Mouse (Mus musculus): Measurements from ENCODE around the gene Fastk. TPM values are rescaled to one million over a fixed set of nuclear protein-coding genes. Genes with fewer than 3 reads are reported as not detected.
A peak's percentile ranks its signal among the peaks of the same experiment; 100 is the strongest.

The Fastk gene
- 93.4 and 94.4 TPM in 2 replicates for polyA plus RNA-seq (2015; fragmentation: Nextera tagmentation; extraction: Ambion mirVana)

- Histone ChIP-seq H3K9ac (ENCODE audit: low read length) (peak within 1 kb of the TSS; percentile 94), H3K36me3 (ENCODE audit: control insufficient read depth, insufficient read depth, low read length) (peaks cover 15% of the 10 kb centered on the region; the same call in 1 of the 2 replicates), H3K4me1 (ENCODE audit: control insufficient read depth, insufficient read depth, low read length) (peaks cover 22% of the 10 kb centered on the region), H3K9me3 (replicated peaks; ENCODE audit: control insufficient read depth, low read length) (no peaks in the 10 kb centered on the region), H3K4me2 (ENCODE audit: low read depth, low read length) (peak within 1 kb of the TSS; percentile 72), H3K27me3 (ENCODE audit: control insufficient read depth, insufficient read depth, low read length) (no peaks in the 10 kb centered on the region), H3K27ac (ENCODE audit: low read length) (peak within 1 kb of the TSS; percentile 90), H3K4me3 (replicated peaks; ENCODE audit: low read length) (peak within 1 kb of the TSS; percentile 94)
- ATAC-seq (ENCODE audit: insufficient read depth, low FRiP score): peak; percentile 87
- WGBS: under 1% methylated on average over 60 of the region's 60 CpGs
Measured at GRCm38 (mm10) chr5:24444746-24445427, at the start of gene Fastk. Fastk (minus strand) TSS chr5:24445287.

- H3K4me1 ChIP-seq (ENCODE audit: control insufficient read depth, insufficient read depth, low read length): no peaks in the 10 kb centered on the region
- H3K4me2 ChIP-seq (ENCODE audit: low read depth, low read length): no peak overlapping the region
- no peaks in the 10 kb centered on the region for H3K27me3 ChIP-seq (ENCODE audit: control insufficient read depth, insufficient read depth, low read length)
- H3K9ac ChIP-seq (ENCODE audit: low read length): no peak overlapping the region
- H3K4me3 ChIP-seq (replicated peaks; ENCODE audit: low read length): no peak overlapping the region
- 82% methylated on average over 16 of the region's 16 CpGs for WGBS
- H3K27ac ChIP-seq (ENCODE audit: low read length): no peak overlapping the region
- peaks cover 34% of the 10 kb centered on the region; the same call in 1 of the 2 replicates for H3K36me3 ChIP-seq (ENCODE audit: control insufficient read depth, insufficient read depth, low read length)
- no peak for ATAC-seq (ENCODE audit: insufficient read depth, low FRiP score)
- H3K9me3 ChIP-seq (replicated peaks; ENCODE audit: control insufficient read depth, low read length): no peaks in the 10 kb centered on the region
Measured at GRCm38 (mm10) chr5:24492546-24493285, 47.6 kb upstream of the Fastk start.

- H3K27me3 ChIP-seq (ENCODE audit: control insufficient read depth, insufficient read depth, low read length): no peaks in the 10 kb centered on the region
- WGBS: 73% methylated on average over 14 of the region's 14 CpGs
- no peak overlapping the region for H3K27ac ChIP-seq (ENCODE audit: low read length)
- no peak for ATAC-seq (ENCODE audit: insufficient read depth, low FRiP score)
- H3K36me3 ChIP-seq (ENCODE audit: control insufficient read depth, insufficient read depth, low read length): peaks cover 39% of the 10 kb centered on the region
- no peaks in the 10 kb centered on the region for H3K4me1 ChIP-seq (ENCODE audit: control insufficient read depth, insufficient read depth, low read length)
- no peaks in the 10 kb centered on the region for H3K9me3 ChIP-seq (replicated peaks; ENCODE audit: control insufficient read depth, low read length)
- no peak overlapping the region for H3K4me2 ChIP-seq (ENCODE audit: low read depth, low read length)
- H3K4me3 ChIP-seq (replicated peaks; ENCODE audit: low read length): no peak overlapping the region
- no peak overlapping the region for H3K9ac ChIP-seq (ENCODE audit: low read length)
Measured at GRCm38 (mm10) chr5:24490413-24490920, 45.4 kb upstream of the Fastk start.

GRCm38 (mm10) chr5:24486738-24487137, 41.7 kb upstream of the Fastk start:
- WGBS: 89% methylated on average over 5 of the region's 5 CpGs
- no peak for ATAC-seq (ENCODE audit: insufficient read depth, low FRiP score)

GRCm38 (mm10) chr5:24486097-24486496, 41.0 kb upstream of the Fastk start:
- no peak for ATAC-seq (ENCODE audit: insufficient read depth, low FRiP score)
- Histone ChIP-seq H3K4me1 (ENCODE audit: control insufficient read depth, insufficient read depth, low read length) (peaks cover 4% of the 10 kb centered on the region; the same call in 1 of the 2 replicates), H3K4me2 (ENCODE audit: low read depth, low read length) (no peak overlapping the region), H3K9ac (ENCODE audit: low read length) (no peak overlapping the region), H3K4me3 (replicated peaks; ENCODE audit: low read length) (no peak overlapping the region), H3K9me3 (replicated peaks; ENCODE audit: control insufficient read depth, low read length) (no peaks in the 10 kb centered on the region), H3K27me3 (ENCODE audit: control insufficient read depth, insufficient read depth, low read length) (no peaks in the 10 kb centered on the region), H3K36me3 (ENCODE audit: control insufficient read depth, insufficient read depth, low read length) (peaks cover 18% of the 10 kb centered on the region), H3K27ac (ENCODE audit: low read length) (no peak overlapping the region)
- WGBS: 3% methylated on average over 8 of the region's 8 CpGs

More at GRCm38 (mm10) chr5:24486738-24487137, 41.7 kb upstream of the Fastk start:
- Histone ChIP-seq H3K27ac (ENCODE audit: low read length) (no peak overlapping the region), H3K27me3 (ENCODE audit: control insufficient read depth, insufficient read depth, low read length) (no peaks in the 10 kb centered on the region), H3K9ac (ENCODE audit: low read length) (no peak overlapping the region), H3K4me1 (ENCODE audit: control insufficient read depth, insufficient read depth, low read length) (peaks cover 4% of the 10 kb centered on the region; the same call in 1 of the 2 replicates), H3K4me2 (ENCODE audit: low read depth, low read length) (no peak overlapping the region), H3K4me3 (replicated peaks; ENCODE audit: low read length) (no peak overlapping the region), H3K9me3 (replicated peaks; ENCODE audit: control insufficient read depth, low read length) (no peaks in the 10 kb centered on the region), H3K36me3 (ENCODE audit: control insufficient read depth, insufficient read depth, low read length) (peaks cover 23% of the 10 kb centered on the region)

- no peak for ATAC-seq (ENCODE audit: insufficient read depth, low FRiP score)
- Histone ChIP-seq H3K4me2 (ENCODE audit: low read depth, low read length) (no peak overlapping the region), H3K36me3 (ENCODE audit: control insufficient read depth, insufficient read depth, low read length) (peaks cover 20% of the 10 kb centered on the region), H3K9me3 (replicated peaks; ENCODE audit: control insufficient read depth, low read length) (no peaks in the 10 kb centered on the region), H3K27ac (ENCODE audit: low read length) (no peak overlapping the region), H3K9ac (ENCODE audit: low read length) (no peak overlapping the region), H3K4me3 (replicated peaks; ENCODE audit: low read length) (no peak overlapping the region), H3K27me3 (ENCODE audit: control insufficient read depth, insufficient read depth, low read length) (no peaks in the 10 kb centered on the region), H3K4me1 (ENCODE audit: control insufficient read depth, insufficient read depth, low read length) (peaks cover 4% of the 10 kb centered on the region; the same call in 1 of the 2 replicates)
- WGBS: 54% methylated on average over 22 of the region's 22 CpGs
Measured at GRCm38 (mm10) chr5:24484963-24485362, 39.9 kb upstream of the Fastk start.

GRCm38 (mm10) chr5:24483326-24483725, 38.2 kb upstream of the Fastk start:
- H3K4me3 ChIP-seq (replicated peaks; ENCODE audit: low read length): no peak overlapping the region
- H3K27ac ChIP-seq (ENCODE audit: low read length): no peak overlapping the region
- peak; percentile 25; the same call in 1 of the 2 replicates for ATAC-seq (ENCODE audit: insufficient read depth, low FRiP score)
- no peaks in the 10 kb centered on the region for H3K9me3 ChIP-seq (replicated peaks; ENCODE audit: control insufficient read depth, low read length)
- H3K4me2 ChIP-seq (ENCODE audit: low read depth, low read length): no peak overlapping the region
- H3K27me3 ChIP-seq (ENCODE audit: control insufficient read depth, insufficient read depth, low read length): no peaks in the 10 kb centered on the region
- H3K9ac ChIP-seq (ENCODE audit: low read length): no peak overlapping the region
- 28% methylated on average over 11 of the region's 11 CpGs for WGBS
- H3K36me3 ChIP-seq (ENCODE audit: control insufficient read depth, insufficient read depth, low read length): peaks cover 19% of the 10 kb centered on the region
- peaks cover 4% of the 10 kb centered on the region; the same call in 1 of the 2 replicates for H3K4me1 ChIP-seq (ENCODE audit: control insufficient read depth, insufficient read depth, low read length)

GRCm38 (mm10) chr5:24482247-24483079, 37.4 kb upstream of the Fastk start:
- peak; percentile 20; the same call in 1 of the 2 replicates for ATAC-seq (ENCODE audit: insufficient read depth, low FRiP score)
- no peak overlapping the region for H3K27ac ChIP-seq (ENCODE audit: low read length)
- H3K9ac ChIP-seq (ENCODE audit: low read length): 0 out of 2 replicates have a peak overlapping the region, but pooled peaks have one; percentile 2
- no peaks in the 10 kb centered on the region for H3K9me3 ChIP-seq (replicated peaks; ENCODE audit: control insufficient read depth, low read length)
- peaks cover 18% of the 10 kb centered on the region for H3K36me3 ChIP-seq (ENCODE audit: control insufficient read depth, insufficient read depth, low read length)
- H3K27me3 ChIP-seq (ENCODE audit: control insufficient read depth, insufficient read depth, low read length): no peaks in the 10 kb centered on the region
- H3K4me3 ChIP-seq (replicated peaks; ENCODE audit: low read length): no peak overlapping the region
- WGBS: 55% methylated on average over 41 of the region's 41 CpGs
- H3K4me2 ChIP-seq (ENCODE audit: low read depth, low read length): no peak overlapping the region
- peaks cover 4% of the 10 kb centered on the region; the same call in 1 of the 2 replicates for H3K4me1 ChIP-seq (ENCODE audit: control insufficient read depth, insufficient read depth, low read length)
